24 mouse cellular contexts compared by ENCODE assay signal in genomic region chr17:5258978-5259377, GRCm38 (mm10).
DNase-seq lines count a peak whose midpoint lies in the region; ATAC-seq lines count a peak whose summit lies in the region.
"Had no signal": no experiment of that assay in that cellular context is flagged by ENCODE, and none has a peak within 500 bp of the region (broad histone marks: within the 10 kb centered on the region; RNA-seq: fewer than 3 reads in every experiment).

No protein-coding gene starts in this region.

- H3K4me1 ChIP-seq in kidney, embryonic 15.5 days, result peaks cover 22% of the 10 kb centered on the region
- peaks cover 5% of the 10 kb centered on the region for H3K4me1 ChIP-seq in midbrain, embryonic 11.5 days (ENCODE audit: control insufficient read depth, insufficient read depth, low read length)
- peaks cover 27% of the 10 kb centered on the region for H3K4me1 ChIP-seq in midbrain, embryonic 16.5 days (ENCODE audit: control insufficient read depth, insufficient read depth, low read length)
- H3K4me1 ChIP-seq in liver, embryonic 11.5 days (replicated peaks; ENCODE audit: control insufficient read depth, insufficient read depth, low read length), result peaks cover 16% of the 10 kb centered on the region
- H3K4me1 ChIP-seq in forebrain, embryonic 14.5 days (ENCODE audit: control insufficient read depth, insufficient read depth, low read length), result peaks cover 25% of the 10 kb centered on the region

- DNase-seq in kidney, adult 18-20 months, result no peak
- DNase-seq in midbrain, embryonic 11.5 days (ENCODE audit: low spot score, missing footprints), result no peak
- no peak for DNase-seq in liver, embryonic 11.5 days (ENCODE audit: low spot score)
- no peak for DNase-seq in forebrain, embryonic 14.5 days (ENCODE audit: low spot score)
- DNase-seq: adrenal gland, postnatal 14 days; cerebellum, adult 11 months; cerebellum, adult 9-11 months; embryo, embryonic 11 days; forebrain, postnatal 0 days; heart, postnatal 36 days; kidney, postnatal 25 days; lung, adult 18-20 months; lung, postnatal 10 days; right cerebral cortex, postnatal 14 days; thymus, postnatal 4 days had no signal

- H3K4me3 ChIP-seq in kidney, embryonic 15.5 days (replicated peaks), result no peak overlapping the region
- H3K4me3 ChIP-seq in midbrain, embryonic 11.5 days (ENCODE audit: low read depth, low read length), result no peak overlapping the region
- no peak overlapping the region for H3K4me3 ChIP-seq in midbrain, embryonic 16.5 days (ENCODE audit: low read depth, low read length)
- H3K4me3 ChIP-seq in liver, embryonic 11.5 days (ENCODE audit: low read depth, low read length), result no peak overlapping the region
- H3K4me3 ChIP-seq in macrophage (ENCODE audit: inconsistent target), result no peak overlapping the region
- no peak overlapping the region for H3K4me3 ChIP-seq in forebrain, embryonic 14.5 days (ENCODE audit: low read depth, low read length)
- H3K4me3 ChIP-seq: erythroblast, embryonic 14.5 days; hindbrain, embryonic 12.5 days; midbrain, embryonic 12.5 days had no signal

- H3K9me3 ChIP-seq in kidney, embryonic 15.5 days (replicated peaks), result no peaks in the 10 kb centered on the region
- no peaks in the 10 kb centered on the region for H3K9me3 ChIP-seq in midbrain, embryonic 11.5 days (ENCODE audit: control insufficient read depth, low read length)
- no peaks in the 10 kb centered on the region for H3K9me3 ChIP-seq in midbrain, embryonic 16.5 days (replicated peaks; ENCODE audit: control insufficient read depth, low read length, poor library complexity, severe bottlenecking)
- no peaks in the 10 kb centered on the region for H3K9me3 ChIP-seq in liver, embryonic 11.5 days (ENCODE audit: control insufficient read depth, low read length)
- H3K9me3 ChIP-seq in forebrain, embryonic 14.5 days (replicated peaks; ENCODE audit: control insufficient read depth, low read length), result no peaks in the 10 kb centered on the region
- H3K9me3 ChIP-seq: hindbrain, embryonic 12.5 days; midbrain, embryonic 12.5 days had no signal

- 79% methylated on average over 9 of the region's 9 CpGs for WGBS in kidney, embryonic 15.5 days
- 64% methylated on average over 9 of the region's 9 CpGs for WGBS in midbrain, embryonic 11.5 days
- 58% methylated on average over 9 of the region's 9 CpGs for WGBS in midbrain, embryonic 16.5 days
- WGBS in liver, embryonic 11.5 days, result 68% methylated on average over 9 of the region's 9 CpGs
- 78% methylated on average over 9 of the region's 9 CpGs for WGBS in macrophage (ENCODE audit: missing documents)
- WGBS in forebrain, embryonic 14.5 days, result 63% methylated on average over 9 of the region's 9 CpGs

- H3K79me2 ChIP-seq in macrophage (ENCODE audit: inconsistent target), result peaks cover 92% of the 10 kb centered on the region

- H3K9ac ChIP-seq in kidney, embryonic 15.5 days, result no peak overlapping the region
- H3K9ac ChIP-seq in midbrain, embryonic 11.5 days (ENCODE audit: low read length), result no peak overlapping the region
- no peak overlapping the region for H3K9ac ChIP-seq in midbrain, embryonic 16.5 days (ENCODE audit: low read depth, low read length)
- H3K9ac ChIP-seq in liver, embryonic 11.5 days (ENCODE audit: low read depth, low read length), result no peak overlapping the region
- no peak overlapping the region for H3K9ac ChIP-seq in forebrain, embryonic 14.5 days (ENCODE audit: low read length)
- H3K9ac ChIP-seq: forebrain, postnatal 0 days; hindbrain, embryonic 12.5 days; midbrain, embryonic 12.5 days had no signal

- H3K36me3 ChIP-seq in kidney, embryonic 15.5 days, result peaks cover 2% of the 10 kb centered on the region
- no peaks in the 10 kb centered on the region for H3K36me3 ChIP-seq in midbrain, embryonic 11.5 days (ENCODE audit: control insufficient read depth, insufficient read depth, low read length)
- H3K36me3 ChIP-seq in midbrain, embryonic 16.5 days (ENCODE audit: control insufficient read depth, insufficient read depth, low read length), result no peaks in the 10 kb centered on the region
- no peaks in the 10 kb centered on the region for H3K36me3 ChIP-seq in liver, embryonic 11.5 days (ENCODE audit: control insufficient read depth, insufficient read depth, low read length)
- no peaks in the 10 kb centered on the region; the same call in 1 of the 2 replicates for H3K36me3 ChIP-seq in macrophage (ENCODE audit: inconsistent target)
- H3K36me3 ChIP-seq in forebrain, embryonic 14.5 days (ENCODE audit: control insufficient read depth, insufficient read depth, low read length), result peaks cover 1% of the 10 kb centered on the region; the same call in 1 of the 2 replicates
- H3K36me3 ChIP-seq: hindbrain, embryonic 12.5 days had no signal

- no peaks in the 10 kb centered on the region for H3K27me3 ChIP-seq in kidney, embryonic 15.5 days
- no peaks in the 10 kb centered on the region for H3K27me3 ChIP-seq in midbrain, embryonic 11.5 days (ENCODE audit: control insufficient read depth, insufficient read depth, low read length)
- no peaks in the 10 kb centered on the region for H3K27me3 ChIP-seq in midbrain, embryonic 16.5 days (ENCODE audit: control insufficient read depth, insufficient read depth, low read depth, low read length)
- H3K27me3 ChIP-seq in liver, embryonic 11.5 days (replicated peaks; ENCODE audit: control insufficient read depth, insufficient read depth, low read length), result no peaks in the 10 kb centered on the region
- no peaks in the 10 kb centered on the region for H3K27me3 ChIP-seq in forebrain, embryonic 14.5 days (replicated peaks; ENCODE audit: control insufficient read depth, insufficient read depth, low read length)
- H3K27me3 ChIP-seq: CH12.LX; hindbrain, embryonic 12.5 days had no signal

- ATAC-seq in kidney, embryonic 15.5 days (replicated peaks; ENCODE audit: low FRiP score), result 0 out of 2 replicates have a peak, but pooled peaks have one; percentile 65
- 0 out of 2 replicates have a peak, but pooled peaks have one; percentile 47 for ATAC-seq in midbrain, embryonic 11.5 days (ENCODE audit: low FRiP score)
- no peak for ATAC-seq in midbrain, embryonic 16.5 days
- peak; percentile 59; the same call in 1 of the 2 replicates for ATAC-seq in liver, embryonic 11.5 days (replicated peaks; ENCODE audit: low FRiP score)
- no peak for ATAC-seq in forebrain, embryonic 14.5 days
- ATAC-seq: forebrain, postnatal 0 days; hindbrain, postnatal 0 days; intestine, postnatal 0 days had no signal

- no peak overlapping the region for H3K27ac ChIP-seq in kidney, embryonic 15.5 days
- no peak overlapping the region for H3K27ac ChIP-seq in midbrain, embryonic 11.5 days (ENCODE audit: low read depth, low read length)
- H3K27ac ChIP-seq in midbrain, embryonic 16.5 days (ENCODE audit: low read length), result no peak overlapping the region
- no peak overlapping the region for H3K27ac ChIP-seq in liver, embryonic 11.5 days (ENCODE audit: low read depth, low read length)
- H3K27ac ChIP-seq in macrophage, result peak overlapping the region; percentile 30; the same call in 1 of the 2 replicates
- H3K27ac ChIP-seq in forebrain, embryonic 14.5 days (ENCODE audit: low read depth, low read length), result no peak overlapping the region
- H3K27ac ChIP-seq: hindbrain, embryonic 12.5 days; hindbrain, postnatal 0 days; midbrain, embryonic 12.5 days had no signal

- H3K4me2 ChIP-seq in kidney, embryonic 15.5 days, result no peak overlapping the region
- H3K4me2 ChIP-seq in midbrain, embryonic 11.5 days, result no peak overlapping the region
- H3K4me2 ChIP-seq in midbrain, embryonic 16.5 days (ENCODE audit: low read length), result no peak overlapping the region
- H3K4me2 ChIP-seq in liver, embryonic 11.5 days, result no peak overlapping the region
- no peak overlapping the region for H3K4me2 ChIP-seq in forebrain, embryonic 14.5 days (ENCODE audit: low read length)
- H3K4me2 ChIP-seq: hindbrain, embryonic 12.5 days; midbrain, embryonic 12.5 days had no signal

Comparison
In these comparisons a context has a peak if more than half of its experiments do, and no peak if none do; other contexts are left out.
1. ATAC-seq: peak in kidney, embryonic 15.5 days (single experiment), midbrain, embryonic 11.5 days (single experiment) and liver, embryonic 11.5 days (single experiment); none in midbrain, embryonic 16.5 days (single experiment) and forebrain, embryonic 14.5 days (single experiment).